Mouse (Mus musculus) layer of hippocampus, postnatal 14 days (tissue): ENCODE data around the gene Gm5089. TPM values are rescaled to one million over a fixed set of nuclear protein-coding genes. Genes with fewer than 3 reads are reported as not detected.
"Not testable (repeated sequence)": the region's sequence is repeated elsewhere in the genome, so short reads cannot be mapped to it uniquely, and the experiment has no call there.

Experiments used
- DNase-seq, 2 experiments: peaks; one replicate each; pipeline ENCODE4 v3.0.0; 2021 to 2022; ENCODE audit warnings: low spot score in 2 of 2, mixed read lengths in 1 of 2
- total RNA-seq, 2 experiments: library from RNA; stranded (reverse); gene quantifications; 2 replicates each; pipeline ENCODE4 v1.2.3; 2021

The Gm5089 gene
- total RNA-seq, 2 experiments from 2014 or later, result 0.21 TPM; not detected in 1

DNA sequence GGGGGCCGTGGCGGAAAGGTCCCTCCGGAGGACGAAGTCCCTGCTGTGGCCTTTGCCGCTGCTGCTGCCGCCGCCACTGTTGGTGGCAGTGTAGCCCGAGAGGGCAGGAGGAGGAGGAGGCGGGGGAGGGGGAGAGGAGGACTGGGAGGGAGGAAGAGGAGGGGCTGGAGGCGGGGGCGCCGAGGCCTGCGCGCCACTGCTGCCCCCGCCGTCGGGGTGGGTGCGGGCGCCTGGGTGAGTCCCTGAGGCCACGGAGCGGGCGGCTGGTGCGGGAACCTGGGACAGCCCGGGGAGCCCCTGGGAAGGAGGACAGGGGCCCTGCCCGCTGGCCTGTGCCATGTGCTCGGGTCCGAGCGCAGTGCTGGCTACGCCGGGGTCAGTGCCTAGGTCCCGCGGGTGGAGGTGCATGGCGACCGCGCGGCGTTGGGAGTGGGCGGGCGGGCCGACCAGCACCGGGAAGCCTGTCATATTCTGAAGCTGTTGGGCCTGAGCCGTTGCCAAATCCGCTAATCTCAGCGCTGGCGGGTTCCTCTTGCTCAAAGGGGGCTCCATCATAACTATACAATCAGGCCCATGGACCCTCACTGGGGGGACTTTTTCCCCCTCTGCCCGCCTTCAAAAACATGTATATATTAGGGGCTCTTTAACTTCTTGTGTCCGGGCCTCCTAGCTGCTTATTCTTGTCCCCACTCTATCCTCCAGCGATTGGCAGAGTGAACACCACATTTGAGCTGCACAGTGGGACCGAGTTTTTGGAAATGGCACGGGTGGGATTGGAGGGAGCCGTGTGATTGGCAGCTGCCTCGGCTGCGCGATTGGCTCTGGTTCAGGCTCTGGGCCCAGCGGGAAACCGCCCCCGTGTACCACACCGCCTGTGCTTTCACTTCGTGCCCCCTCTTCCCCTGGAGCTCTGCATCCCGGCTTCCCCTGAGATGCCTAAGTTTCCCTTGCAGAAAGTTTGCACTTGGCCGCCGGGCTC, 14.1 kb upstream of the Gm5089 start, which contains the start of gene Zic5:
TSS of gene Zic5 (minus strand) at position 915 of the 979 bp plus-strand sequence.
- DNase-seq, result peak; percentile 60 to 78

DNA sequence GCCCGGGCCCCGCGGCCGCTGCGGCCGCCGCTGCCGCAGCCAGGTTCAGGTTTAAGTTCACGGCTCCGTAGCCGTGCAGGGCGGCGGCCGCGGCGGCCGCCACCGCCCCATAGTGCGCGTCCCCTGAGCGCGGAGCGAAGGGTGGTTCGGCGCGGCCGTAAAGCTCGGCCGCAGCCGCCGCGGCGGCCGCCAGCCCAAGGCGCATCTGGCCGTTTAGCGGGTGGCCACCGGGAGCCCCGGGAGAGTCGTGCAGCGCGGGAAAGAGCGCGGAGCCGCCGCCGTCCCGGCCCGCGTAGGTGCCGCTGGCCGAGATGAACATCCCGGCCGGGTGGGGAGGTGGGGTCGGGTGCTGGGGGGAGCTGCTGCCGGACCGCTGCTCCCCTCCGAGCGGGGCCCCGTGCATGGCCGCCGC, 13.4 kb upstream of the Gm5089 start:
- no peak for DNase-seq

- peak in 1 of 2 experiments; percentile 35 for DNase-seq
Measured at GRCm38 (mm10) chr14:122463734-122464341, 12.9 kb upstream of the Gm5089 start.

DNA sequence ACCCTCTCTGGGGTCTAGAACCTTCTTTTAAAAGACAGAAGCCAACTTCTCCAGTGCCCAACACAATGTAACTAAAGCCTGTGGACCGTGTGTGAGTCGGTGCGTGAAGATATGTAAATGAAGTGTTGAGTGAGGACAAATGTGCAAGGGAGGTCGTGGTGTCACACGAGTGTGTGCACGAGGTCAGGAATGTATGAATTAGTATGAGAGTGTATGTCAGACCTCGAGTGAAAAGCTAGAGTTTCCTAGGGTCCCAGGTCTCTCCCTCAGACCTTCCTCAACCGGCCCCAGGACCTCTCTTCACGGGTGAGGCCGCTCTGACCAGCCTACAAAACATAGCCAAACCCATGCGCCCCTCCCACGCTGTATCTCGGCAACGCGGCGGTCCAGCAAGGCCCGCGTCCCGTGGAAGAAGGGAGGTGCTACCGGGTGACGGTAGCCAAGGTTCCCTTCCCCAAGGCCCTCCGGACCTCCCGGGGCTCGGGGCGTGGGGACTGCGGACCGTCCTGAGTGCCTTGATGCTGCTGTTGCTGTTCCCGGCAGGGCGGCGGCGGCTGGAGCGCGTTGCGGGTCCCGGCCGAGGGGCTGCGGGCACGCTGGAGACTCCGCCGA, 12.3 kb upstream of the Gm5089 start:
- DNase-seq, result peak in 1 of 2 experiments; percentile 31

- no peak for DNase-seq
Measured at GRCm38 (mm10) chr14:122462689-122463079, 11.8 kb upstream of the Gm5089 start.

DNA sequence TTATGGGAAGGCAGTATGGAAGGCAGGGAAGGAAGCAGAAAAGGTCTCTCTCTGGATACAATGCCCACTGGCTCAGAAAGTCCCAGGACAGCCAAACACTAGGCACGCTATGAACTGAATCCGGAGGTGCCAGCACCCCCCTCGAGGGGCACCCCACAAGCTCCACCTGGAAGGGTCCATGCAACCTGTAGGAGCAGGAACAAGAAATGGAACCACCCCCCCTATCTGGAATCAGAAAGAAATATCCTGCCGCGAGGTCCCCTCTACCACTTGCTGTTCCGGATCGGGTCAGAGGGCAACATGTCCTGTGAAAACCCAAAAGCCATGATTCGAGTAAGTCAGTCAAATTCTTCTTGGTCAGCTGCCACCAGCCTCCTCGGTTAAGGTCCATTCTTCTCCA, 11.1 kb upstream of the Gm5089 start:
- DNase-seq, result no peak

DNA sequence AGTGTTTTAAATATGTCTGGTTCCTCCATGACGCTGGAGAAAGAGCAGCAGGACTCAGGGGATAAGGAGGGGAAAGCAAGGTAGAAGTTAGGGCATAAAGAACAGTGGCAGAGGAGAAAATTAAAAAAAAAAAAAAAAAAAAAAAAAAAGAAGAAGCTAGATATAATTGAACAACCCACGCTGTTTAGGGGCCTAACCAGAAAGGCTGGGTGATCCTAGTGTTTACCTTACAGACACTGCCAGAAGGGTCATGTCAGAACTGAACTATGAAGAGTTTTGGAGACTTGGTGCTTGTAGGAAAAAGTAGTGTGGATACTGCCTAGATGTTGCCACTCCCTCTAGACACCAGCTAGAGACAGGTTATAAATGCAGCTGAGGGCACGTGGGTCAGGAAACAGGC, 10.6 kb upstream of the Gm5089 start:
- DNase-seq, result no peak

DNA sequence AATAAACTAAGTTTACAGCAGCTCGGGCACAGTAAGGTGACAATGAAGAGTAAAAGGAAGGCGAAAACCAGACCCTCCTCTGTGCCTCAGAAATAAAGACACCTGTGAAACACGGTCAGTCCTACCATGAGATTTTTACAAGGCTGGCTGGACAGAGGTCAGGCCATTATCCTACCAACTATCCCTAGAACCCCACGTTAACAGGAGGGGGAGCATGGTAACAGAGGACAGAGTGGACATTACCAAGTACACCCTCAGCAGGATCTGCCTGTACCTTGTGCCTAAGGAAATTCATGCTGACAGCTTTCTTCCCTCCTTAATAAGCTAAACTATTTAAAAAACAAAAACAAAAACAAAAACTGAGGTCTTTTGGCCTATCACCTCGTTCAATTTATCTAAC, 9.3 kb upstream of the Gm5089 start:
- DNase-seq, result no peak

DNA sequence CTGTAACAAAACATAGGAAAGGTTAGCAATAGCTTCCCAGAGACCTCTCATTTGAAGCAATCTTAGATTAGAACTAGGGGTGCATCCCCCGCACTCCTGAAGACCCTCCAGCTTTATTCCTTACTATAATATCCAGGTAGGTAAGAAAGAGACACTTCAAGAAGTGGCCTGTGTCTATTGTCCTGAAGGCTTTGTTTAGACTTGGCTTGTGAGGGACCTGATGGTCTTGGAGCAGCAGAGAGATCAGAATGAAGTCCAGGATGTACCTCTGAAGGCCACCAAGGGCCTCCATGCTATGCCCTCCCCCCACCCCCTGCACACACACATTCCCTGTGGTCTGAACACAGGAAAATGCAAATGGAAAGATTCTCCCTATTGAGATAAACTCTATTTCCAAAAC, 8.9 kb upstream of the Gm5089 start:
- no peak for DNase-seq

- DNase-seq, result not testable (repeated sequence)
Measured at GRCm38 (mm10) chr14:122459332-122459731, 8.4 kb upstream of the Gm5089 start.

DNA sequence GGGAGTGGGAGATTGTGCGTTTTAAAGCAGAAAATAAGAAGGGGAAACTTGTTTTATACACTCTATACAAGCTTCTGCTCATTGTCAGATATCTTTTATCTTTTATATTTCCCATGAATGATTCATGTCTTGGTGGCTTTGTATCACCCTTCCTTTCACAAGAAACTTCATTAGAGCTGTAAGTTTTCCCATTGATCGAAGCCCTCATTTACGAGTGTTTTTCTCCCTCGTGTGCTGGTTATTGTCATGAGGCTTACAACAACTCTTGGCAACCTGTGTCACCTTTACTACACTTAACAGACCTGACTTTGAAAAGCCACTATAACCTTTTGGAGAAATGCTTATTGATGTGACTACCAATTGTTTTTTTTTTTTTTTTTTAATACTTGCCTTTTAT, 4.6 kb upstream of the Gm5089 start:
- DNase-seq, result no peak

DNA sequence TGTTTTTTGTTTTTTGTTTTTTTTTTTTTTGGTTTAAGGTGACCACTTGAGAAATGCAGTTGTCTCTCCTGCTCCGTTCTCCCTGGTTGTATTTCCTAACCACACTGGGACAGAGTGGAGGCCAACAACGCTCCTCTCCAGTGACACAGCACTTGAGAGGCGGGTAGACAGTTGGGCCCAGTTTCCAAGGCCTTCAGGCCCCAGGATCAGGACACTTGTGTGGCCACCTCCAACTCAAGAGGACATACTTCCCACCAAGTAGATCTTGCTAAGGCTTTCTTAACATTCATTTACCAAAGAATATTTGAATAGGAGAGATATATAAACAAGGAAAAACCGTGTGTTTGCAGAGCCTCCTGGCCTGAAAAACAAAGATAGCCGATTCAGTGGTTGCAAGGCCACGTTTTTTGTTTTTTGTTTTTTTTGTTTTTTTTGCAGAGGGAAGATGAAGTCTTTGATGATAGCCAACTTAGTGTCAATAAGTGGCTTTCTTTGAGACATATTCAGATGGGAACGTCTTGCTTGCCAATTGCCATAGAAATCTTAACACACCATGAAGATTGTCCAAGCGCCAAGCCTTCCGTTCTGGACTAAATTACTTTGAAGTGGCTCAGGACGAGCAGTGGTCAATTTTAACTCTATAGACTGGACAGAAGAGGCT, 4.1 kb upstream of the Gm5089 start:
- no peak for DNase-seq

- DNase-seq, result no peak
Measured at GRCm38 (mm10) chr14:122453996-122454738, 3.3 kb upstream of the Gm5089 start.

- peak in 1 of 2 experiments; percentile 54 for DNase-seq
Measured at GRCm38 (mm10) chr14:122453388-122453995, 2.6 kb upstream of the Gm5089 start.

DNA sequence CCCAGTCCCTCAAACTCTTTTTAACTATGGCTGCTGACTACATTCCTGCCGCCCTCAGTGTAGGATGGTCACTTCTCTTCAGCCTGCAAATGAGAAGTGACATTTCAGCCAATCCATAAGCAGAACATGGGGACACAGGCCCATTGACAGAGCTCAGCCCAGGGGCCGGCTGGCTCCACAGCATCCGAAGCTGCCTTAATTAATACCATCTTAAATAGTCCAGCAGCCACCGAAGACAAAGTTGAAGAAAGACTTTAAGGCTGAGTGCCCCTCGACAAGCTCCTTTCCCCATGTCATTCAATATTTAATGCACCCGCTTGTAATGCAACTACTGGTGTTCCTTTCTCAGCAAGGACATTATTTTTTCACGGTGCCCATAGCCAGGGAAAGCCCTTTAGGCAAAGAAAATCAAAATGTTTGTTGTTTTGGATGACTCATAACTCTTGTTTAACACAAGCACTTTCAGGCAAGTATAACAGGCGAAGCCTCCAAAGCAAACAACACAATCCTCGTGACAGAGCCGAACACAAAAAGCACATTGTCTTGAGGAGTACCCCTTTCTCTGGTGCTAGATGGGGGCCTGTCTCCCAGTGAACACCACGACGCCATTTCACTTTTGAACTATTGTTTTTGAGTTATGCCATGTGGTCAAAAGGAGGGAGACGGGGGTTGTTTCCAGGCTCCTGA, 1.9 kb upstream of the Gm5089 start:
- no peak for DNase-seq

GRCm38 (mm10) chr14:122451551-122452145, 733 bp upstream of the Gm5089 start:
- no peak for DNase-seq

- DNase-seq, result no peak
Measured at GRCm38 (mm10) chr14:122449601-122450495, 1.1 kb downstream of the Gm5089 start.

GRCm38 (mm10) chr14:122436850-122437249, 14.1 kb downstream of the Gm5089 start:
- peak in 1 of 2 experiments; percentile 10 for DNase-seq
